Mouse (Mus musculus) intestine, postnatal 0 days (tissue): ENCODE measurements around the gene Sult1a1. TPM values are rescaled to one million over a fixed set of nuclear protein-coding genes. Genes with fewer than 3 reads are reported as not detected.

Source experiments
- ATAC-seq: fragments of 200-750 bp; cut with Nextera tagmentation; 2 replicates; pipeline ENCODE4 v1.8.0; 2017; ENCODE audit warnings: mild to moderate bottlenecking, moderate TSS enrichment, moderate library complexity
- H3K27ac ChIP-seq: fragments of 300-500 bp; sonication (generic); 2 replicates; pipeline ENCODE4 v1.5.1; 2014; ENCODE audit warnings: mild to moderate bottlenecking, low read depth, low read length, moderate library complexity
- H3K27me3 ChIP-seq: fragments of 300-500 bp; sonication (generic); replicated peaks from 2 replicates; pipeline ENCODE4 v1.6.1; 2014; ENCODE audit warnings: low read length, mixed read lengths; ENCODE audit not compliant: control insufficient read depth, insufficient read depth
- H3K36me3 ChIP-seq: fragments of 300-500 bp; sonication (generic); 2 replicates; pipeline ENCODE4 v1.6.1; 2014; ENCODE audit warnings: mild to moderate bottlenecking, moderate library complexity; ENCODE audit not compliant: control insufficient read depth, insufficient read depth
- H3K4me1 ChIP-seq: fragments of 300-500 bp; sonication (generic); replicated peaks from 2 replicates; pipeline ENCODE4 v1.6.1; 2014; ENCODE audit warnings: antibody characterized with exemption, low read length, mixed read lengths; ENCODE audit not compliant: control insufficient read depth, insufficient read depth
- H3K4me2 ChIP-seq: fragments of 300-500 bp; sonication (generic); replicated peaks from 2 replicates; pipeline ENCODE4 v1.6.1; 2014; ENCODE audit warnings: low read depth, mild to moderate bottlenecking, moderate library complexity
- H3K4me3 ChIP-seq: fragments of 300-500 bp; sonication (generic); 2 replicates; pipeline ENCODE4 v1.5.1; 2014; ENCODE audit warnings: low read depth, low read length
- H3K9ac ChIP-seq: fragments of 300-500 bp; sonication (generic); 2 replicates; pipeline ENCODE4 v1.6.1; 2014; ENCODE audit warnings: mild to moderate bottlenecking, low read depth, low read length
- H3K9me3 ChIP-seq: fragments of 300-500 bp; sonication (generic); 2 replicates; pipeline ENCODE4 v1.6.1; 2016; ENCODE audit warnings: mixed run types; ENCODE audit not compliant: control insufficient read depth
- CTCF ChIP-seq: sonication (generic); IDR thresholded peaks from 2 replicates; pipeline ENCODE4 v1.5.1; 2016; ENCODE audit warnings: low read depth, mild to moderate bottlenecking, control low read depth, antibody characterized with exemption, moderate library complexity
- WGBS: fragments of 180-500 bp; shearing (Covaris S2); extraction: QIAGEN DNeasy Blood & Tissue Kit; methylation state at CpG from one replicate; pipeline ENCODE4 v1.1.7; 2014; 5-methylcytosine and 5-hydroxymethylcytosine counted together
- polyA plus RNA-seq: library from polyadenylated mRNA; unstranded; fragments of >200 nt; fragmentation: Nextera tagmentation; extraction: Ambion mirVana; gene quantifications from 2 replicates; pipeline ENCODE4 v1.2.1, GENCODE M21; 2015

The Sult1a1 gene
- polyA plus RNA-seq, 1 experiment from 2014 or later: 6.8 TPM

- no peak overlapping the region for H3K27ac ChIP-seq
- TF ChIP-seq CTCF: no peak
- H3K4me2 ChIP-seq: no peak overlapping the region
- no peaks in the 10 kb centered on the region for H3K36me3 ChIP-seq
- H3K4me3 ChIP-seq: no peak overlapping the region
- no peaks in the 10 kb centered on the region for H3K4me1 ChIP-seq
- H3K27me3 ChIP-seq: no peaks in the 10 kb centered on the region
- no peak for ATAC-seq
- H3K9me3 ChIP-seq: no peaks in the 10 kb centered on the region
- H3K9ac ChIP-seq: no peak overlapping the region
- WGBS: 85% methylated on average over 4 of the region's 4 CpGs
These were observed 39.4 kb upstream of the Sult1a1 start for GRCm38 (mm10) chr7:126715679-126716078.

DNA sequence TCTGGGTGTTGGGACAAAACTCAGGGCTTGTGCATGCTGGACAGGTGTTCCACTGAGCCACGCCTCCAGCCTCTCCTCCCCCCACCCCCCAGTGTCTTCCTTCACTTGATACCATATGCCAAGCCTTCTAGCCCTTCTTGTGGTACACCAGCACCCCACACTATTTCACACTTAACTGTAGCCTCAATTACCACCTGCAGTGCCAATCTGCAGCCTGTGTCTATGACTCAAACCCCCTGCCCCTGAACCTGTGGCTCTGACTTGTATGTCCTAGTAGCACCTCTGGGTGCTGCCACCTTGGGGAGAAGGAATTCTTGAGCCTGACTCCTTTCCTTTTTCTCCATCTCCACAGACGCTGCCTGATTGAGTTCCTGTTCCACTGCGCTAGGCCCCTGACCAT is 35.7 kb upstream of the Sult1a1 start:
- 79% methylated on average over 3 of the region's 3 CpGs for WGBS
- no peak for ATAC-seq
- no peaks in the 10 kb centered on the region for H3K9me3 ChIP-seq
- H3K36me3 ChIP-seq: no peaks in the 10 kb centered on the region
- H3K4me3 ChIP-seq: no peak overlapping the region
- H3K4me1 ChIP-seq: no peaks in the 10 kb centered on the region
- H3K27ac ChIP-seq: no peak overlapping the region
- TF ChIP-seq CTCF: no peak
- no peak overlapping the region for H3K9ac ChIP-seq
- no peak overlapping the region for H3K4me2 ChIP-seq
- no peaks in the 10 kb centered on the region for H3K27me3 ChIP-seq

- Histone ChIP-seq H3K36me3 (no peaks in the 10 kb centered on the region), H3K4me3 (no peak overlapping the region), H3K27ac (no peak overlapping the region), H3K4me1 (no peaks in the 10 kb centered on the region), H3K27me3 (no peaks in the 10 kb centered on the region), H3K9me3 (no peaks in the 10 kb centered on the region), H3K9ac (no peak overlapping the region), H3K4me2 (no peak overlapping the region)
- 69% methylated on average over 4 of the region's 4 CpGs for WGBS
- no peak for ATAC-seq
- no peak for TF ChIP-seq CTCF
These were observed 34.0 kb upstream of the Sult1a1 start for GRCm38 (mm10) chr7:126710266-126710665.

GRCm38 (mm10) chr7:126708175-126708952 is 32.1 kb upstream of the Sult1a1 start:
- no peak for TF ChIP-seq CTCF
- WGBS: 84% methylated on average over 10 of the region's 10 CpGs
- no peak overlapping the region for H3K9ac ChIP-seq
- no peaks in the 10 kb centered on the region for H3K4me1 ChIP-seq
- H3K36me3 ChIP-seq: no peaks in the 10 kb centered on the region
- no peak for ATAC-seq
- no peak overlapping the region for H3K4me3 ChIP-seq
- H3K4me2 ChIP-seq: no peak overlapping the region
- no peaks in the 10 kb centered on the region for H3K9me3 ChIP-seq
- H3K27ac ChIP-seq: no peak overlapping the region
- H3K27me3 ChIP-seq: peaks cover 11% of the 10 kb centered on the region; the same call in 1 of the 2 replicates

DNA sequence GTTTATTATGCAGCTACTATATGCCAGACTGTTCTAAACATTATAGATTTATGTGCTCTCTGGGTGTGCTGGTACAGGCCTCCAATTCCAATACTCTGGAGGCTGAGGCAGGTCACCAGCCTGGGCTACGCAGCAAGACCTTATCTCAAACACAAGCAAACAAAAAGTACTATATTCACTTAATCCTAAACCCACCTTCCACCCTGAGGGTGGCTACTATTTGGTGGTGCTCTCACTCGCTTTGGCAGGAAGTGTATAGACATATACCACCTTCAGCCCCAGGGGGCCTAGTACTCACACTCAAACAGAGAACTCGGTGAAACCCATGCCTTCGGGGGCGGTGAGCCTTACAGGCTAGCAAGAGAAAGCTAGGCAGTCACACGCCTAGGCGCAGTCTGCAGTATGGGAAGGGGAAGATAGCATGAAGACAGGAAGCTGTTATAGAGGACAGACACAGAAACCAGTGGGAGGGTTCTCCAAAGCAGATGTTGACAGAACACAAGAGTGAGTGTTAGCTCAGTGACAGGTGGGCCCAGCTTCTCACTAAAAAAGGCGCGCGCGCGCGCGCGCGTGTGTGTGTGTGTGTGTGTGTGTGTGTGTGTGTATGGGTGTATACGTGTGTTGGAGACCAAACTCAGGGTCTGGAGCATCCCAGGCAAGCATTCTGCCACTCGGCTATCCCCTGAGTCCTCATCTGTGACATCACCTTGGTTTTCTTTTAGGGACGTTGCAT is 31.4 kb upstream of the Sult1a1 start, which contains the start of gene Coro1a:
Gene Coro1a, minus strand, starts transcription at position 346 of the 733 bp plus-strand sequence.
- no peak for TF ChIP-seq CTCF
- Histone ChIP-seq H3K9me3 (no peaks in the 10 kb centered on the region), H3K36me3 (no peaks in the 10 kb centered on the region), H3K4me1 (no peaks in the 10 kb centered on the region), H3K9ac (no peak within 1 kb of the TSS), H3K4me3 (no peak within 1 kb of the TSS), H3K4me2 (no peak within 1 kb of the TSS), H3K27me3 (peaks cover 13% of the 10 kb centered on the region; the same call in 1 of the 2 replicates), H3K27ac (no peak within 1 kb of the TSS)
- ATAC-seq: no peak
- 82% methylated on average over 19 of the region's 19 CpGs for WGBS
